Mouse (Mus musculus) myocyte (in vitro differentiated cells): ENCODE measurements around the gene Ntn5.

ENCODE experiments used
- CEBPB ChIP-seq: IDR thresholded peaks from 2 replicates; pipeline ENCODE4 v1.6.1; 2011; ENCODE audit warnings: mild to moderate bottlenecking, moderate library complexity; ENCODE audit not compliant: poor library complexity, insufficient read depth, severe bottlenecking
- E2F4 ChIP-seq: IDR thresholded peaks from one replicate; pipeline ENCODE4 v1.6.1; 2011; ENCODE audit warnings: mild to moderate bottlenecking, control low read depth, moderate library complexity; ENCODE audit not compliant: insufficient read depth
- MAX ChIP-seq: IDR thresholded peaks from one replicate; pipeline ENCODE4 v1.6.1; 2011; ENCODE audit warnings: low read depth, mild to moderate bottlenecking, control low read depth
- MYOD1 ChIP-seq, 3 experiments: IDR thresholded peaks; one replicate each; pipeline ENCODE4 v1.6.1; 2011; ENCODE audit warnings: control low read depth in 2 of 3, low read depth in 2 of 3, mild to moderate bottlenecking in 2 of 3, moderate library complexity in 1 of 3; ENCODE audit not compliant: insufficient read length in 2 of 3, control insufficient read depth in 1 of 3
- MYOG ChIP-seq, 3 experiments: IDR thresholded peaks; one replicate each; pipeline ENCODE4 v1.6.1; 2011; ENCODE audit warnings: control low read depth in 2 of 3, low read depth in 2 of 3, mild to moderate bottlenecking in 2 of 3; ENCODE audit not compliant: insufficient read length in 2 of 3, control insufficient read depth in 1 of 3, insufficient read depth in 1 of 3
- POLR2A ChIP-seq: IDR thresholded peaks from one replicate; pipeline ENCODE4 v1.6.1; 2011; ENCODE audit warnings: low read depth, mild to moderate bottlenecking, control low read depth, moderate library complexity; ENCODE audit not compliant: insufficient read length
- POLR2AphosphoS2 ChIP-seq: IDR thresholded peaks from one replicate; pipeline ENCODE4 v1.6.1; 2011; ENCODE audit warnings: low read depth, control low read depth; ENCODE audit not compliant: insufficient read length
- REST ChIP-seq: IDR thresholded peaks from one replicate; pipeline ENCODE4 v1.6.1; 2011; ENCODE audit warnings: mild to moderate bottlenecking, control low read depth, moderate library complexity; ENCODE audit not compliant: insufficient read depth, insufficient read length
- SRF ChIP-seq: IDR thresholded peaks from one replicate; pipeline ENCODE4 v1.6.1; 2011; ENCODE audit warnings: low read depth; ENCODE audit not compliant: control insufficient read depth, insufficient read length
- TCF12 ChIP-seq: IDR thresholded peaks from one replicate; pipeline ENCODE4 v1.6.1; 2011; ENCODE audit warnings: mild to moderate bottlenecking, control low read depth; ENCODE audit not compliant: poor library complexity, insufficient read depth, severe bottlenecking
- TCF3 ChIP-seq: IDR thresholded peaks from one replicate; pipeline ENCODE4 v1.6.1; 2011; ENCODE audit warnings: low read depth, control low read depth; ENCODE audit not compliant: insufficient read length
- USF1 ChIP-seq: IDR thresholded peaks from one replicate; pipeline ENCODE4 v1.6.1; 2011; ENCODE audit warnings: low read depth, mild to moderate bottlenecking, control low read depth, moderate library complexity

DNA sequence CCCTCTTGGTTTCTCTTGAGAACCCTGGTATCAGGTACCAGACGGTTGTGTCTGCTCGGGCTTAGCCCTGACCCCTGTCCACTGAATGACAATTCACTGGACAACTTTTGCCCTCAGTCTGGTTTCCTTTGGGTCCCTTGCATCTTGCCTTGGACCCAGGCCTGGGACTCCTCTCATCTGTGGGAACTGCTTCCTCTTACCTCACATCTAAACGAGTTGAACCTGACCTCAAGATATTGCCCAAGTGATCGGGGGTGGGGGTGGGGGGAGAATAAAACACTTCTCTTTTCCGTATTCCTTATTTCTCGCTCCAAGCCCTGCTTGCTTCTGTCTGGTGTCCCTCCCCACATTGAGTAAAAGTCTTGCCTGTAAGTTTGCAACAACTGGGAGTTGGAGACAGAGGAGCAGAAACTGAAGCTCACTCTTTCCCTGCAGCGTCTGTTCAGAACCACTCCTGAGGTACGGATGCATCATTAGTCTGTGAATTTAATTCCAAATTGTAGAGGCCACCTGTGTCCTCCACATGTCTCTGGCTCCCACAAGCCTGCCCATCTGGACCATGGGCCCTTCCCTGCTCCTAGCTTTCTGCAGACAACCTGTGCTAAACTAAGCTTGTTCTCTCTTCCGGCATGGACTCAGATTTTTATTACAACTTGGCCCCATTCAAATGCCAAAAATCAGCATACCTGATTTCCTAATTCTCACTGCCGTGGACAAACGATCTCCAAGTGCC lies 22.9 kb upstream of the Ntn5 start:
- TF ChIP-seq POLR2A (no peak), USF1 (no peak), CEBPB (no peak), SRF (no peak), TCF3 (no peak), MYOG (IDR thresholded peaks at IDR 0.05; ENCODE audit: control insufficient read depth in 1 of 3, insufficient read depth in 1 of 3, insufficient read length in 2 of 3, low read depth in 2 of 3) (no peak), MYOD1 (IDR thresholded peaks at IDR 0.05; ENCODE audit: control insufficient read depth in 1 of 3, insufficient read length in 2 of 3, low read depth in 2 of 3) (no peak), REST (no peak), MAX (no peak), E2F4 (no peak), TCF12 (no peak), POLR2AphosphoS2 (no peak)
